In the genomic region with DNA sequence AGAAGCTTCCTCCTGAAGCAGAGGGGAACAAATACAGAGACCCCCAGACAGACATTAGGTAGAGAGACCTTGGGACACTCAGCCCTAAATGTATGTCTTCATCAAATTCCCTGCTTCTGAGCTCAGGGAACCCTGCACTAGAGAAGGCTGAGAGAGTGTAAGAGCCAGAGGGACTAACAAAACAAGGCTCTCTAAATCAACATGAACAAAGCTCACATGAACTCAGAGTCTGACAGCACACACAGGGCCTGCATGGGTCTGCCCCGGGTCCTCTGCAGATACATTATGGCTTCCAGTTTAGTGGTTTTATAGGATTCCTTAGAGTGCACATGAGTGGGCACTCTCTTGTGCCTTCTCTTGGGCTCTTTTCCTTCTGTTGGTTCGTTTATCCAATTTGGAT, we compare ENCODE assay signal across 19 mouse cellular contexts.
DNase-seq lines count a peak whose midpoint lies in the region; ATAC-seq and TF ChIP-seq lines count a peak whose summit lies in the region.
"Had no signal": no experiment of that assay in that cellular context is flagged by ENCODE, and none has a peak within 500 bp of the region (broad histone marks: within the 10 kb centered on the region; RNA-seq: fewer than 3 reads in every experiment).

No protein-coding gene starts in this region.

- no peak overlapping the region for H3K4me3 ChIP-seq in liver, embryonic 16.5 days (ENCODE audit: low read depth, low read length)
- no peak overlapping the region for H3K4me3 ChIP-seq in liver, embryonic 11.5 days (ENCODE audit: low read depth, low read length)
- no peak overlapping the region for H3K4me3 ChIP-seq in liver, postnatal 0 days (ENCODE audit: low read depth, low read length)

- no peaks in the 10 kb centered on the region for H3K9me3 ChIP-seq in liver, embryonic 16.5 days (replicated peaks; ENCODE audit: control insufficient read depth, low read length)
- no peaks in the 10 kb centered on the region for H3K9me3 ChIP-seq in liver, embryonic 11.5 days (ENCODE audit: control insufficient read depth, low read length)
- H3K9me3 ChIP-seq in liver, postnatal 0 days (ENCODE audit: low read length): no peaks in the 10 kb centered on the region
- H3K9me3 ChIP-seq: G1E had no signal

- TF ChIP-seq CTCF in liver, postnatal 0 days (IDR thresholded peaks at IDR 0.05; ENCODE audit: low read depth): no peak

- TF ChIP-seq EP300 in liver, postnatal 0 days (IDR thresholded peaks at IDR 0.05; ENCODE audit: low read depth): no peak

- H3K36me3 ChIP-seq in liver, embryonic 16.5 days (ENCODE audit: control insufficient read depth, insufficient read depth): no peaks in the 10 kb centered on the region
- H3K36me3 ChIP-seq in liver, embryonic 11.5 days (ENCODE audit: control insufficient read depth, insufficient read depth, low read length): no peaks in the 10 kb centered on the region
- no peaks in the 10 kb centered on the region for H3K36me3 ChIP-seq in liver, postnatal 0 days (replicated peaks; ENCODE audit: insufficient read depth, low read length)
- H3K36me3 ChIP-seq: G1E had no signal

- DNase-seq in liver, embryonic 11.5 days (ENCODE audit: low spot score): no peak
- DNase-seq in liver, postnatal 0 days: no peak
- DNase-seq in liver: no peak
- DNase-seq: adrenal gland, adult 2 months; adrenal gland, adult 8-10 months; adrenal gland, postnatal 10 days; adrenal gland, postnatal 14 days; adrenal gland, postnatal 25 days; adrenal gland, postnatal 36 days; B cell, adult 2 months; cerebellum, adult 11 months; cerebellum, adult 11-12 months; cerebellum, adult 18-20 months had no signal

- H3K27me3 ChIP-seq in liver, embryonic 16.5 days (ENCODE audit: control insufficient read depth, insufficient read depth, low read depth, low read length): no peaks in the 10 kb centered on the region
- no peaks in the 10 kb centered on the region for H3K27me3 ChIP-seq in liver, embryonic 11.5 days (replicated peaks; ENCODE audit: control insufficient read depth, insufficient read depth, low read length)
- H3K27me3 ChIP-seq in liver, postnatal 0 days (ENCODE audit: insufficient read depth, low read length): no peaks in the 10 kb centered on the region
- H3K27me3 ChIP-seq: CH12.LX, Patski had no signal

- no peak overlapping the region for H3K27ac ChIP-seq in liver, embryonic 16.5 days (ENCODE audit: low read length)
- H3K27ac ChIP-seq in liver, embryonic 11.5 days (ENCODE audit: low read depth, low read length): no peak overlapping the region
- peak overlapping the region; percentile 39; the same call in 1 of the 2 replicates for H3K27ac ChIP-seq in liver, postnatal 0 days (ENCODE audit: low read depth)

- H3K4me2 ChIP-seq in liver, embryonic 16.5 days (ENCODE audit: low read depth, low read length): no peak overlapping the region
- no peak overlapping the region for H3K4me2 ChIP-seq in liver, embryonic 11.5 days
- H3K4me2 ChIP-seq in liver, postnatal 0 days (ENCODE audit: low read depth, low read length): no peak overlapping the region

- ATAC-seq in liver, embryonic 16.5 days (ENCODE audit: low read depth): peak; percentile 69; the same call in 1 of the 2 replicates
- ATAC-seq in liver, embryonic 11.5 days (replicated peaks; ENCODE audit: low FRiP score): no peak
- ATAC-seq in liver, postnatal 0 days: peak; percentile 88
- ATAC-seq: activated CD4-positive, CD25-positive, alpha-beta regulatory T cell, adult 4 months; CD4-positive, CD25-positive, alpha-beta regulatory T cell, adult 4 months; Patski had no signal

- WGBS in liver, embryonic 16.5 days (ENCODE audit: insufficient replicate concordance): 47% methylated on average over 2 of the region's 2 CpGs
- 65% methylated on average over 2 of the region's 2 CpGs for WGBS in liver, embryonic 11.5 days
- 58% methylated on average over 2 of the region's 2 CpGs for WGBS in liver, postnatal 0 days (ENCODE audit: insufficient replicate concordance)

- no peaks in the 10 kb centered on the region for H3K4me1 ChIP-seq in liver, embryonic 16.5 days (ENCODE audit: control insufficient read depth, low read depth, low read length)
- no peaks in the 10 kb centered on the region for H3K4me1 ChIP-seq in liver, embryonic 11.5 days (replicated peaks; ENCODE audit: control insufficient read depth, insufficient read depth, low read length)
- peaks cover 6% of the 10 kb centered on the region; the same call in 1 of the 2 replicates for H3K4me1 ChIP-seq in liver, postnatal 0 days (ENCODE audit: insufficient read depth)

- H3K9ac ChIP-seq in liver, embryonic 16.5 days (ENCODE audit: low read depth, low read length): no peak overlapping the region
- no peak overlapping the region for H3K9ac ChIP-seq in liver, embryonic 11.5 days (ENCODE audit: low read depth, low read length)
- H3K9ac ChIP-seq in liver, postnatal 0 days (replicated peaks): no peak overlapping the region
